Mouse (Mus musculus): Measurements from ENCODE around the gene Cfap299.

- TF ChIP-seq POLR2A (IDR thresholded peaks at IDR 0.05; ENCODE audit: borderline replicate concordance, extremely low read depth, insufficient read depth, insufficient read length, poor library complexity, severe bottlenecking) (no peak), CTCF (IDR thresholded peaks at IDR 0.05; ENCODE audit: borderline replicate concordance, extremely low read depth, insufficient read depth, insufficient read length) (no peak)
Measured at GRCm38 (mm10) chr5:98844664-98845063, 515.6 kb downstream of the Cfap299 start.

All from brain, embryonic 14.5 days (tissue).